Mouse (Mus musculus) kidney, adult 8-10 months (tissue): ENCODE measurements around the gene Egfl7.
A peak's percentile ranks its signal among the peaks of the same experiment; 100 is the strongest.

Experiments
- DNase-seq, 2 experiments: peaks; one replicate each; pipeline ENCODE4 v3.0.0; 2022

The Egfl7 gene

DNA sequence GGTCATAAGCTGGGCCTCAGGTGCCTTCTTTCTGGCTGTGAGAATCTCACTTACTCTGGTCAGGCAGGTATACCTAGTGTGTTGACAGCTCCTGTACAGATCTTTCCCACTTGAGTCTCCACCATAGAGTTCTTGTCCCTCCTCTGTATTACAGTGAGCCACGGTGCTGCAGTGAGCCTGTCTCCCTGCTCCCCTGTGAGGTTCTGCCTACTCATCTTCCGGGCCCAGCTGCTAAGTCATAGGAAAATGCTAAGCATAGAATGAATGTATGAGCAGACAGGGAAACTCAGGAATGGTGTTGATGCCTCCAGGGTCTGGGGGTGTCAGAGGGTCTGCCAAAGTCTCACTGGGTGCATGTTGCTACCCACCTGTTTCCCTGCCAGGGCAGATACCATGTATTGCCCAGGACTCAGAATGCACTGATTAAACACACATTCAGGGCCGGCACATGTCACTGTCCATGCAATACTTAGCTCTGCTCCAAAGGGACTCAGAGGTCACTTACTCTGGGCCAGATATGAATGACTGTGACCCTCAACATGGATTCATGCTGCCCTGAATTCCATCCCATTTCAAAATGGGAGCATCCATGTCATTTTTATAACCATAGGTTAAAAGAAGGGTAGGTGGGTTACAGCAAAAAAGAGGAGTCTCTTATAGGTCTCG lies 35.8 kb downstream of the Egfl7 start:
- DNase-seq = no peak

DNA sequence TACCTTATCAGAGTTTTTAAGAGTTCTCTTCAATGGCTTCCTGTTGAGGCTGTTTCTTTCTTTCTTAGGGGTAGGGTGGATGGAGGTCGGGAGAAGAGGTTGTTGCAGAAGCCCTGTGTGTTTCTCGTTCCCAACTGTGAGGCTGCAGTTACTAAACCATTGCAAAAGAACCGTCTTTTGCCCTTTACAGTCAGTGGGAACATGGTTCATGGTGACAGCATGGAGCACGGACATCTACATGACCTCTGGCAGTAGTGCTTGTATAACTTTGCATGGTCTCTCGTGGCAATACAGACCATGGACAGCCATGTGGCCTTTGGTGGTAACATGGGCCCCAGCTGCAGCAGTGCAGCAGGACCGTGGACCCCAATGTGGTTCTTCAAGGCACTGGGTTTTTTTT lies 37.5 kb downstream of the Egfl7 start:
- DNase-seq = no peak

DNA sequence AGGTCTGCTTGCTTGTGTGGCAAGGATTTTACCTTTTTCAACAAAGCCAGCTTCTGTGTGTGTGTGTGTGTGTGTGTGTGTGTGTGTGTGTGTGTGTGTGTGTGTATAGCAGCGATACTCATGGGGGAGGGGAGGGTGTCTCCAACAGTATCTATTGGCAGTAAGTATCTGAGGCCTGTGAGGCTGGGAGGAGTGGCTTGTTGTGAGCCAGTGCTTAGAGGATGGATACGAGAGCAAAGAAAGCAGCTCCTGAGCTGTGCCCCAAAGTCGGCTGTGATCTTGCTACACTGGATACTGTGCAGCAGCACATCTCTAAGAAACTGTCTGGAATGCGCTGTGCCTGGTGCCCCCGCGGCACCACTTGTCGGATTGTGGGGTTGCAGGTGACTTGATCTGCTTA lies 38.1 kb downstream of the Egfl7 start:
- DNase-seq = no peak

GRCm38 (mm10) chr2:26621246-26621645 lies 41.4 kb downstream of the Egfl7 start:
- DNase-seq = no peak

GRCm38 (mm10) chr2:26622984-26623383 lies 43.2 kb downstream of the Egfl7 start:
- DNase-seq = no peak

- no peak for DNase-seq
Measured at GRCm38 (mm10) chr2:26625419-26625818, 45.6 kb downstream of the Egfl7 start.

- no peak for DNase-seq
Measured at GRCm38 (mm10) chr2:26626081-26626480, 46.3 kb downstream of the Egfl7 start.

DNA sequence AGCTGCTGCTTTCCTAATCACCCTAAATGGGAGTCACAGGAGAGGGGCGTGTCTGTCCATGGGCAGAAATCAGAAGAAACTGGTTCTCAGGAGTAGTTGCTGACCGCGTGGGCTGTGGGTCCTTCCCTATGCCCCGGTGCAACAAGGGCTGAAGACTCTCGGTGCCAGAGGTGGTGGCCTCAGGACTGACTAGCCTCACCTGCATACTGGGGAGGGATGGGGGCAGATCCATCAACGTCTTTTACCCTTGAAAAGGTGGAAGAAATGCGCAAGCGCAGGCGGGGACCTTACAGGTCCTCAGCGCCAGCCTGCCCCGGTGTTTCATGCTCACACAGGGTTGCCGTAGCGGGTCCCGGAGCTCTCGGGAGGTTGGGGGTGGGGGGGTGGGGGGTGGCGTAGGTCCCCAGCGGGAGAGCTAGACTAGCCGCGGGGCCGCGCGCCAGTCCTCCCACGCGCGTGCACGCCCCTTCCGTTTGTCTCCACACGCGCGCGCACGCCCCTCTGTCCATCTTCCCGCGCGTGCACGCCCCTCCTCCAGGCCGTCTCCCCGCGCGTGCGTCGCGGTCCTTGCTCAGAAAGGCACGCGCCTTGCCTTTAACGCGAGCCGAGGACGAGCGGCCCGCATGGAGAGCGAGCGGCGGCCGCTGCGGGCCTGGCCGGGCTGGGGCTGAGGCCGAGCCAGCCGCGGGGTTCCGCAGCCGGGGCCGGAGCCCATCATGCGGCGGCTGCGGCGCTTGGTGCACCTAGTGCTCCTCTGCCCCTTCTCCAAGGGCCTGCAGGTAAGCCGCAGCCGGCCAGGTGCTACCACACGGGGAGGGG lies 48.3 kb downstream of the Egfl7 start, which contains the start of gene Fam69b:
Gene Fam69b, plus strand, starts transcription at position 537 of the 819 bp plus-strand sequence.
- DNase-seq = peak; percentile 54 to 57

- no peak for DNase-seq
Measured at GRCm38 (mm10) chr2:26628792-26629437, 49.1 kb downstream of the Egfl7 start.

GRCm38 (mm10) chr2:26632541-26633395 lies 53.0 kb downstream of the Egfl7 start:
- no peak for DNase-seq

DNA sequence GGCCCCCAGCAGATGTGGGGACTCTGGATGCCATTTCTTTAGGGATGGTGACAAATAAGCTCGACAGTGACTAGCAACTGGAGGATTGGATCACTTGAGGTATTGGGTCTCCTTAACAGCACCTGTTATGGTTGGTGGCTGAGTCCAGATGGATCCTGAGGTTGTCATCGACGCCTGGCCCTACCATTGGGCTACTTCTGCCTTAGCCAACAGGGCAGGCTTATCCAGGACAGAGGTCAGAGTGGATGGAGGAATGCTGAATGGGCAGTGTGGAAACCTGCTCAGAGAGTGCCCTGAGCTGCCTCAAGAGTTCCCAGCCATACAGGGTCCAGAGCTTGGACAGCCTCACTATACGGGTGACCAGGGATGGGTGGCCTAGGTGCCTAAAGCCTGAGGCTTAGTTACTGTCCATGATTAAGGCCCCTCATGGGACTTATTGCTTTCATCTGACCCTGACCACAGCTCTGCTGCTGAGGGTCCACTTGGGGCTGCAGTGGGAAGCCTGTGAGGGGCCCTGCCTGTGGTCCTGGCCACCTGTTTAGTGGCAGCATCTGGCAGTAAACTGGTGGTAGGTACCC lies 54.2 kb downstream of the Egfl7 start:
- no peak for DNase-seq

- DNase-seq = no peak
Measured at GRCm38 (mm10) chr2:26634629-26635488, 55.0 kb downstream of the Egfl7 start.

DNA sequence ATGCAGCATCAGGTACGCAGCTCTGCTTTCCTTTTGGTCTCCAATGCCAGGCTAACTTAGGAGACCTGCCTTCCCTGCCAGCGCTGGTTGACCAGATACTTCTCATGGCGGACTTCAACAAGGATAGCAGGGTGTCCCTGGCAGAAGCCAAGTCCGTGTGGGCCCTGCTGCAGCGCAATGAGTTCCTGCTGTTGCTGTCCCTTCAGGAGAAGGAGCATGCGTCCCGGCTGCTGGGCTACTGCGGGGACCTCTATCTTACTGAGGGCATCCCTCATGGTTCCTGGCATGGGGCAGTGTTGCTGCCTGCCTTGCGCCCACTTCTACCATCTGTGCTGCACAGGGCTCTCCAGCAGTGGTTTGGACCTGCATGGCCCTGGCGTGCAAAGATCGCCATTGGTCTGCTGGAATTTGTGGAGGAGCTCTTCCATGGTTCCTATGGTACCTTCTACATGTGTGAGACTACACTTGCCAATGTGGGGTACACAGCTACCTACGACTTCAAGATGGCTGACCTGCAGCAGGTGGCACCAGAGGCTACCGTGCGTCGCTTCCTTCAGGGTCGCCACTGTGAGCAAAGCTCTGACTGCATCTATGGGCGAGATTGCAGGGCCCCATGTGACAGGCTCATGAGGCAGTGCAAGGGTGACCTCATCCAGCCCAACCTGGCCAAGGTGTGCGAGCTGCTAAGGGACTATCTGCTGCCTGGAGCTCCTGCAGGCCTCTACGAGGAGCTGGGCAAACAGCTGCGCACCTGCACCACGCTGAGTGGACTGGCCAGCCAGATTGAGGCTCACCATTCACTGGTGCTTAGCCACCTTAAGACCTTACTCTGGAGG lies 55.9 kb downstream of the Egfl7 start:
- no peak for DNase-seq

GRCm38 (mm10) chr2:26636325-26636635 lies 56.5 kb downstream of the Egfl7 start:
- DNase-seq = no peak

DNA sequence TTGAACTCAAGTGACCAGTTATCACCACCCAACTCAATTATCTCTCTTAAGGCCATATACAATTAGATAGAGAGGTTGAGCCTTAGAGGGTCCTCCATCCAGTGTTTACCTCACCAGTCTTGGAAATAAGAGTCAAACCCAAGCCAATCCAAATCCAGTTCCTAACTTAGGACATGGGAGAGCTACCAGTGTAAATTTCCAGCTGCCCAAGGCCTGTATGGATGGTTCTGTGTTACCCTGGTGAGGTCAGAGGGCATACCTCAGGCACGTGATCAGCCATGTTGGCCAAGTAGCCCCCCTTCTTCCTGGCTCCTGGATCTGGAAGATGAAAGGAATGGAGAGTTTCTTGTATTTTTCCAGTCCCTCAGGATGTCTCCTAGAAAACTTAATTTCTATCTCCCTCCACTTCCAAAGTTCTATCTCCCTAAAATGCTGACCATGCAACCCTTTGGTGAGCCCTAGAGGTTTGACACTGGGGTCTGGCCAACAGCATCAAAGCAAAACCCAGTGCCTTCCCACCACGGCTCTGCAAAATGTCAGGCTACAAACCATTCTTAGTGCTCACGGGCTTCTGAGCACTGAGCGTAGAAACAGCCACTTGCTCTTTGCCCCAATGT lies 57.6 kb downstream of the Egfl7 start:
- no peak for DNase-seq

GRCm38 (mm10) chr2:26638039-26638438 lies 58.2 kb downstream of the Egfl7 start:
- DNase-seq = no peak

GRCm38 (mm10) chr2:26638572-26638971 lies 58.8 kb downstream of the Egfl7 start:
- no peak for DNase-seq

DNA sequence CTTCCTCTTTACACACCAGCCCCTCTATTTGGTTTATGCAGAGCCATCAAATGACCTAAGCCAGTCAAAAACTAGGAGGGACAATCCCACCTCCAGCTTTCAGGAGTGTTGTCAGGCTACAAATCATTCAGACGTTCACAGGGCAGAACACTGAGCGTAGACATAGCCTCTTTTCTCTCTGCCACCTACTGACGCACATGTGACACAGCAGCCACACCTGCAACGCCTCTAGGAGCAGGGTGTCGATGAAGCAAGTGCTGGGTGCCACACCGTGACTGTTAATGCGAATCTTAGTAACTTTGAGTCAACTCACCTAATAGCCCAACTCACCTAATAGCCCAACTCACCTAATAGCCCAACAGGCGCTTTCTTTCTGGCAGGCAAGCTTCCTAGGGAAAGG lies 59.3 kb downstream of the Egfl7 start:
- peak; percentile 54 for DNase-seq

- DNase-seq = peak; percentile 92 to 98
Measured at GRCm38 (mm10) chr2:26639838-26640830, 60.3 kb downstream of the Egfl7 start.
